Mouse (Mus musculus): ENCODE data around the gene Rab44. TPM values are rescaled to one million over a fixed set of nuclear protein-coding genes. Genes with fewer than 3 reads are reported as not detected.

The Rab44 gene
- total RNA-seq, 2 experiments from 2014 or later = 0.12 to 0.26 TPM

- DNase-seq (ENCODE audit: low spot score in 2 of 2) = no peak
These were observed 12.6 kb downstream of the Rab44 start for GRCm38 (mm10) chr17:29126561-29126960.

GRCm38 (mm10) chr17:29129341-29129740, 15.4 kb downstream of the Rab44 start:
- DNase-seq (ENCODE audit: low spot score in 2 of 2) = no peak

GRCm38 (mm10) chr17:29135066-29135465, 21.1 kb downstream of the Rab44 start:
- no peak for DNase-seq (ENCODE audit: low spot score in 2 of 2)

- DNase-seq (ENCODE audit: low spot score in 2 of 2) = peak; percentile 38 to 73
These were observed 22.3 kb downstream of the Rab44 start for GRCm38 (mm10) chr17:29136236-29136635.

GRCm38 (mm10) chr17:29137906-29138305, 24.0 kb downstream of the Rab44 start:
- no peak for DNase-seq (ENCODE audit: low spot score in 2 of 2)

GRCm38 (mm10) chr17:29141577-29141976, 27.6 kb downstream of the Rab44 start:
- no peak for DNase-seq (ENCODE audit: low spot score in 2 of 2)

GRCm38 (mm10) chr17:29143266-29143665, 29.3 kb downstream of the Rab44 start:
- DNase-seq (ENCODE audit: low spot score in 2 of 2) = no peak

GRCm38 (mm10) chr17:29145101-29145500, 31.2 kb downstream of the Rab44 start:
- no peak for DNase-seq (ENCODE audit: low spot score in 2 of 2)

- DNase-seq (ENCODE audit: low spot score in 2 of 2) = no peak
These were observed 33.3 kb downstream of the Rab44 start for GRCm38 (mm10) chr17:29147273-29147672.

- no peak for DNase-seq (ENCODE audit: low spot score in 2 of 2)
These were observed 33.8 kb downstream of the Rab44 start for GRCm38 (mm10) chr17:29147773-29148172.

- peak in 1 of 2 experiments; percentile 23 for DNase-seq (ENCODE audit: low spot score in 2 of 2)
These were observed 35.8 kb downstream of the Rab44 start for GRCm38 (mm10) chr17:29149766-29150165.

- DNase-seq (ENCODE audit: low spot score in 2 of 2) = no peak
These were observed 38.6 kb downstream of the Rab44 start for GRCm38 (mm10) chr17:29152547-29152946.

GRCm38 (mm10) chr17:29154247-29154646, 40.3 kb downstream of the Rab44 start:
- no peak for DNase-seq (ENCODE audit: low spot score in 2 of 2)

GRCm38 (mm10) chr17:29155355-29156135, 41.6 kb downstream of the Rab44 start:
- no peak for DNase-seq (ENCODE audit: low spot score in 2 of 2)

GRCm38 (mm10) chr17:29156396-29156795, 42.5 kb downstream of the Rab44 start:
- no peak for DNase-seq (ENCODE audit: low spot score in 2 of 2)

- DNase-seq (ENCODE audit: low spot score in 2 of 2) = no peak
These were observed 42.9 kb downstream of the Rab44 start for GRCm38 (mm10) chr17:29156866-29157265.

- DNase-seq (ENCODE audit: low spot score in 2 of 2) = no peak
These were observed 45.0 kb downstream of the Rab44 start for GRCm38 (mm10) chr17:29158899-29159298.

GRCm38 (mm10) chr17:29159320-29159719, 45.4 kb downstream of the Rab44 start:
- no peak for DNase-seq (ENCODE audit: low spot score in 2 of 2)

GRCm38 (mm10) chr17:29159743-29160455, 46.0 kb downstream of the Rab44 start:
- no peak for DNase-seq (ENCODE audit: low spot score in 2 of 2)

- no peak for DNase-seq (ENCODE audit: low spot score in 2 of 2)
These were observed 48.4 kb downstream of the Rab44 start for GRCm38 (mm10) chr17:29162334-29162733.

GRCm38 (mm10) chr17:29164469-29165111, 50.6 kb downstream of the Rab44 start:
- no peak for DNase-seq (ENCODE audit: low spot score in 2 of 2)

GRCm38 (mm10) chr17:29165452-29165851, 51.5 kb downstream of the Rab44 start:
- DNase-seq (ENCODE audit: low spot score in 2 of 2) = no peak
